Mouse (Mus musculus): ENCODE measurements at regions not wholly inside any gene's neighbourhood (a gene's known extent, or its start where the extent isn't known, plus 50 kb on each side); places are given as distances from the start of the nearest gene placed in this dataset.

GRCm38 (mm10) chr14:109648536-109648935 lies 734.6 kb upstream of the Slitrk1 start:
- ATAC-seq (ENCODE audit: low FRiP score), result no peak
- TF ChIP-seq CTCF (IDR thresholded peaks at IDR 0.05), result no peak

More at GRCm38 (mm10) chr14:109648536-109648935, 734.6 kb upstream of the Slitrk1 start:
- Histone ChIP-seq H3K9me3 (ENCODE audit: low read length) (no peaks in the 10 kb centered on the region), H3K27me3 (ENCODE audit: insufficient read depth, low read length) (no peaks in the 10 kb centered on the region), H3K4me1 (ENCODE audit: insufficient read depth, low read length) (no peaks in the 10 kb centered on the region), H3K4me3 (ENCODE audit: low read depth, low read length) (no peak overlapping the region), H3K9ac (replicated peaks; ENCODE audit: low read length, poor library complexity, severe bottlenecking) (no peak overlapping the region), H3K36me3 (ENCODE audit: insufficient read depth, low read length) (no peaks in the 10 kb centered on the region), H3K4me2 (ENCODE audit: low read depth, low read length, poor library complexity, severe bottlenecking) (no peak overlapping the region), H3K27ac (ENCODE audit: low read depth, low read length) (no peak overlapping the region)
- no peak for DNase-seq (ENCODE audit: low spot score)
- 86% methylated on average over 4 of the region's 4 CpGs for WGBS
